Mouse (Mus musculus): ENCODE data around the gene Gm4707.

DNA sequence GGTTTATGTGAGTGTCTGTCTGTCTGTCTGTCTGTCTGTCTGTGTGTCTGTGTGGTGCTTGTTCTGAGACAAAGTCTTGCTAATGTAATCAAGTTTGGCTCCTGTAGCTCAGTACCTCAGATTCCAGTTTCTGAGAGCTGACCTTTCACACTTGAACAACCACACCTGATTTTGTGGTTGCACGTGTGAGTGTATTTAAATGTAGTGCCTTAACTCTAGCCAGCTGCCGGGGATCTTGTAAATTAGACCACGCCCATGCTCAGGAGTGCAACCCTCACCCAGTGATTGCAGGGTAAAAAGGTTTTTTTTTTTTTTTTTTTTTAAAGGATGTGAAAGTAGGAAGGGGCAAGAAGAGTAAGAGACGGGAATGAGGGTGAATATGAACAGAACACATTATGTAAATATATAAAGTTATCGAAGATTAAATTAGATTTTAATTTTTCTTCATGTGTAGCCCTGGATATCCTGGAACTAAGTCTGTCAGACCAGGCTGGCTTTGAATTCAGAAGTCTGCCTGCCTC lies 19.7 kb upstream of the Gm4707 start:
- TF ChIP-seq REST (IDR thresholded peaks at IDR 0.05; ENCODE audit: insufficient read depth, insufficient read length) (no peak), POLR2AphosphoS2 (IDR thresholded peaks at IDR 0.05; ENCODE audit: insufficient read length, low read depth) (no peak), POLR2A (IDR thresholded peaks at IDR 0.05; ENCODE audit: insufficient read length, low read depth) (no peak), MAX (IDR thresholded peaks at IDR 0.05; ENCODE audit: low read depth) (no peak), E2F4 (IDR thresholded peaks at IDR 0.05; ENCODE audit: insufficient read depth) (no peak), MYOG (IDR thresholded peaks at IDR 0.05; ENCODE audit: control insufficient read depth in 1 of 3, insufficient read depth in 1 of 3, insufficient read length in 2 of 3, low read depth in 2 of 3) (no peak), TCF3 (IDR thresholded peaks at IDR 0.05; ENCODE audit: insufficient read length, low read depth) (no peak), CEBPB (IDR thresholded peaks at IDR 0.05; ENCODE audit: insufficient read depth, poor library complexity, severe bottlenecking) (no peak)

All from myocyte (in vitro differentiated cells).